In genomic region chr5:9721136-9721535, GRCm38 (mm10) we compare ENCODE assay signal across 14 mouse cellular contexts. TPM values are rescaled to one million over a fixed set of nuclear protein-coding genes. Genes with fewer than 3 reads are reported as not detected.
"Had no signal": no experiment of that assay in that cellular context is flagged by ENCODE, and none has a peak within 500 bp of the region (broad histone marks: within the 10 kb centered on the region; RNA-seq: fewer than 3 reads in every experiment).

No protein-coding gene starts in this region.

- ATAC-seq: liver, postnatal 0 days had no signal

- H3K27ac ChIP-seq: limb, embryonic 12.5 days; liver, embryonic 13.5 days; lung, embryonic 15.5 days; macrophage; stomach, postnatal 0 days had no signal

- H3K9ac ChIP-seq: limb, embryonic 12.5 days; liver, embryonic 13.5 days; liver, postnatal 0 days; lung, embryonic 15.5 days had no signal

- DNase-seq: kidney, adult 18-20 months; kidney, postnatal 10 days; kidney, postnatal 4 days; liver; liver, embryonic 13.5 days; liver, postnatal 0 days; lung, postnatal 14 days; thymus, postnatal 4 days had no signal

- H3K4me3 ChIP-seq: limb, embryonic 12.5 days; liver, embryonic 13.5 days; lung, embryonic 15.5 days; megakaryocyte, embryonic 14.5 days had no signal

- H3K9me3 ChIP-seq: limb, embryonic 12.5 days; liver, embryonic 13.5 days; lung, embryonic 15.5 days had no signal

- H3K4me2 ChIP-seq: limb, embryonic 12.5 days; liver, embryonic 13.5 days; lung, embryonic 15.5 days had no signal

- H3K4me1 ChIP-seq: liver, embryonic 13.5 days had no signal

- H3K36me3 ChIP-seq: limb, embryonic 12.5 days; liver, embryonic 13.5 days; lung, embryonic 15.5 days had no signal

RNA-seq across cellular contexts. Expression of gene Grm3, which starts 3.8 kb away (rescaled TPM):
- total RNA-seq: neutrophil, adult 5-6 weeks had no signal
- polyA plus RNA-seq: liver, postnatal 0 days; macrophage had no signal
